Mouse (Mus musculus): ENCODE results near the gene Prkcd.

The Prkcd gene

DNA sequence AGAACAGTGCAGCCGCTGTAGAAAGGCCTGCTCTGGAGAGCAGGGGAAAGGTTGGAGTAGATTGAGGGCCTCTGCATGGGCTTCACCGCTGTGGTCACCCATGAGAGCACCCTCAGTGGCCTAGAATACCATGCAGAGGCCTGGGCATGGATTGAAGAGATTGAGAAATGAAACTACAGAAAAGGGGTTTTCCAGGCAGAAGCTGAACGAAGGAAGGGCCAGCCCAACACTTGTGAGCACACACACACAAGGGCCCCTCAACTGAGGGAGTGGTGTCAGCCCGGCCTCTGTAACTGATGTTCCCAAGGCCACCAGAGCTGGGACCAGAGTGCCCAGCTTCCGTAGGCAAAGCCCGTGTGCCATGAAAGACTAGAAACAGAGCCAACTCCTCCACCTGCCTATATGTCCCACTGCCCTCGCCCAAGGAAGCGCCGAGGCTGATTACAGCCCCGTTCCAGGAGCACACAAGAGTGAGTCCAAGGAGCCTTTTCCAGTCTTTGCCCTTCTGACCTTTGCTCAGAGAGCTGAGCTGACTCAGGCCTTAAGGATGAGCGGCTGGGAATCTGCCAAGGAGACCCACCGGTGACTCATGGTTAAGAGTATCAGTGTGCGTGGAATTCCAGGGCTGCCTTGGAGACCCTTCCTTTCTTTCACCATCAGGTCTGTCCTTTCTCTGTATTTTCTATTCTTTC lies 9.4 kb upstream of the Prkcd start:
- DNase-seq (ENCODE audit: low read depth, low spot score): no peak

DNA sequence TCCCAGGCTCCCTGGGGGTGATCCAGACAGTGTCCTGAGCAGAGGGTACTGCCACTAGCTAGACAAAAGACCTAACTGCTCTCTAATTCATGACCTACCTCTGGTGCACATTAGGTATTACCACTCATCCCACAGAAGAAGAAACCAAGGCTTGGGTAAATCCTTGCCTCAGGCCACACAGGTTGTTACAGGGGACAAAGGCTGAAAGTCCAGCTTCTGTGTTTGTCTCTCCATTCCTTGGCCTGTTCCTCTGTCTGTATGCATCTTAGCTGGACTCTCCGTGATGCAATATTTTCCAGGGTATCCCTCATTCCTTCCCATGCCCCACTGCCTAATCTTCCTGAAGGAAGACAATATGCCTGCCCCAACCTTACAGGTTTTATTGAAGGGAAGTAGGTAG lies 8.4 kb upstream of the Prkcd start:
- no peak for DNase-seq (ENCODE audit: low read depth, low spot score)

DNA sequence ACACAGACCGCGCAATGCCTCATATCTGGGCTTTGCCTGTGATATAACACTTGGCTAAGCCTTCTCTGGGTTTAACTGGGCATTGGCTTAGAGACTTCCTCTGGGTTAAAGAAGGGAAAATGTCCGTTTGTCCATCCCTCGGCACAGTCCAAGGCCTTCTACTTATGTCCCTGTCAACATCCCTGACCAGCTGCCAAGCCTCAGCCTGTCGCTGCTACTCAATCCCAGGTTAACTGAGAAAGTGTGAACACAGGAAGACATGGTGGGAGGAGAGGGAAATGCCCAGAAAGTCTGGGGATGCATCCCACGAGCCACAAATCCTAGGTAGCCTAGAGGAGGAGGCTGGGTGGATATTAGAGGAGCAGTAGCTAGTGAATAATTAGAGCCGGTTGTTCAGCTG lies 7.7 kb upstream of the Prkcd start:
- DNase-seq (ENCODE audit: low read depth, low spot score): no peak

DNA sequence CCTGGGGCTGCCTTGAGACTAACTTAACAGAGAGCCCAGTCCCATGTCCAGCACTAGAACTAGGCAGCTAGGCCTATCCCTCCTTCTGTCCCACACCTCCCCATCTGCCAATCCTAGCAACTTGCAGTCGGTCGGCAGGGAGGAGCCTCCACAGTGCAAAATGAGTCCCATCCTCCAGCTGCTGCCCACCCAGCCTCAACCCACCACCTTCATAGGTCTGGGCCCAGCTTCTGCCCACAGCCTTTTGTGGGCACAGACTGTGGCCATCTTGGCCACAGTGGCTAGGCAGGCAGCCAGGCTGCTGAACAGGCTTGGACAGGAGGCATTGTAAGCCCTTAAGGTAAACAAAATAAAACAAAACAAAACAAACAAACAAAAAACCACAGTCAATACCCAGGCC lies 5.8 kb upstream of the Prkcd start:
- no peak for DNase-seq (ENCODE audit: low read depth, low spot score)

- DNase-seq (ENCODE audit: low read depth, low spot score): no peak
Measured at GRCm38 (mm10) chr14:30630811-30631576, 5.0 kb upstream of the Prkcd start.

GRCm38 (mm10) chr14:30629839-30630238 lies 3.8 kb upstream of the Prkcd start:
- no peak for DNase-seq (ENCODE audit: low read depth, low spot score)

DNA sequence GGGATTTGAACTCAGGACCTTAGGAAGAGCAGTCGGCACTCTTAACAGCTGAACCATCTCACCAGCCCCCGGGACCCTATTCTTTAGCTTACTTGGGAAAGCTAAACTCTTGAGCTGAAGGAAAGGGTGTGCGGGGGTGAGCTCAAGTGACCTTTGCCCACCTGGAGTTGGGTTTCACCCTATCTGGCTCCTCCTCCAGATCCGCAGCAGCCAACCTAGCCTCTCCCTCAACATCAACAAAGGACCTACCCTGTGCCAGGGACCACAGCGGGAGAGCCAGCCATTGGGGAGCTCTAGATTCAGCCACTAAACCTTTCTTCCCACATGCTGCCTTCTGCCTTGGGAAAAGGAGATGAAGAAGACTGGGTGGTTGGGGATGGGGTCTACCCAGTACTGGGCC lies 2.2 kb upstream of the Prkcd start:
- DNase-seq (ENCODE audit: low read depth, low spot score): no peak

DNA sequence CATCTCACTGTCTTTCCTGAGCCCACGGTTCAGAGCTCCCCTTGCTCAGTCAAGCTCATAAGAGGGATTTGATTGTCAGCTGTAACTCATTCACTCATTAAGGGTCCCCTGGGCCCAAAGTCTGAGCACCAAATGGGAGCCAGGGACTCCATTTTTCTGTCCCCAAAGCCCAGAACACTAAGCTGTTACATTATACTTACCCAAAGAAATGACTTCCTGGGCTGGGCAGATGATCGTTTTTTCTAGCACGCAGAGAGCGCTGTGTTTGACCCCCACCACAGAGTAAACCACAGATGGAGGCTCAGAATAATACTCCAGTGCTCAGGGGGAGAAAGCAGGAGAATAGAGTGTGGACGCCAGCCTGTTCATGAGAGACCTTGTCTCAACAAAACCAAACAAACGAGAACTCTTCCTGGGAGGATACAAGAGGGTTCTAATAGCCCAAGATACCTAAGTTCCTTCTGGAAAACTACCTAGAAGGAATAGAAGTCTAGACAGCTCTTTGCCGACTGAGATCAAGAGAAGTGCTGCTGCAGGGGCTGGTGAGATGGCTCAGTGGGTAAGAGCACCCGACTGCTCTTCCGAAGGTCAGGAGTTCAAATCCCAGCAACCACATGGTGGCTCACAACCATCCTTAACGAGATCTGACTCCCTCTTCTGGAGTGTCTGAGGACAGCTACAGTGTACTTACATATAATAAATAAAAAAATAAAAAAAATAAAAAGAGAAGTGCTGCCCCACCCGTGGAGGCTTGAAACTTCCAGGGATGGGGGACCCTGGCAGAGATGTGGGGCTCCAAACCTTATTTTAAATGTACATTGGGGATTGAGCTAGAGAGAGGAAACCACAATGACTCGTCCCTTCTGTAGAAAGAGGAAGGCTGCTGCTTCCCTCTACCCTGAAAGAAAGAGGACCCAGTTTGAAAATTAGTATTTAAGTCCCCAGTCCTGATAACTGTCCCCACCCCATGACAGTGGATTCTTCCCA lies 1.0 kb upstream of the Prkcd start:
- no peak for DNase-seq (ENCODE audit: low read depth, low spot score)

DNA sequence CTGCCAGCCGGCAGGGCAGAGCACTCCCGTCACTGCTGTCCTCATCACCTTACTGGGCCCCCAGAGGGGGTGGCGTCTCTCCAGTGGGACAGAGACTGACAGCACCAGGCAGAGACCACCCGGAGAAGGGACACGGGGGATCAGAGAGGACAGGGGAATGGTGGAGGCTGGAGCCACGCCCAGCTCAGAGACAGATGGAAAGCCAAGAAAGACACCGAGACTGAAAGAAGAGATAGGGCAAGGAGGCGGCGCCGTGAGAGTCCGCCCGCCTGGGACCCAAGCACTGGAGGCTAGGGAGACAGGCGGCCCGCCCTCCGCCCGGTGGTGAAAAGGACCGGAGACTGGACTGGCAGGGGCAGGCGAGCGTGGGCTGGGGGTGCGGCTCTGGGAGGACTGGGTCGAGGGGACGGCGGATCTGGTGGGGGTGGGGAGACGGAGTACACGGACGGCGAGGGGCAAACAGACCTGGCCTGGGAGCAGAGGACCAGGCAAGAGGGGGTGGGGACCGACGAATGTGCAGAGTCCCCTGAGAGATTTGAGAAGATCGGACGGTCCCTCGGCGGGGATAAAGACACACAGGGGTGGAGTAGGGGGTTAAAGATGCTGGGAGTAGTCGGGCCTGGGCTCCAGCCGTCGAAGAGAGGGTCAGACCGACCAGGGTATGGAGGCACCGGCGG lies 741 bp downstream of the Prkcd start:
- DNase-seq (ENCODE audit: low read depth, low spot score): no peak

- no peak for DNase-seq (ENCODE audit: low read depth, low spot score)
Measured at GRCm38 (mm10) chr14:30624277-30624721, 1.7 kb downstream of the Prkcd start.

- DNase-seq (ENCODE audit: low read depth, low spot score): no peak
Measured at GRCm38 (mm10) chr14:30622556-30622955, 3.5 kb downstream of the Prkcd start.

GRCm38 (mm10) chr14:30622130-30622529 lies 3.9 kb downstream of the Prkcd start:
- no peak for DNase-seq (ENCODE audit: low read depth, low spot score)

- DNase-seq (ENCODE audit: low read depth, low spot score): no peak
Measured at GRCm38 (mm10) chr14:30619982-30620578, 5.9 kb downstream of the Prkcd start.

- no peak for DNase-seq (ENCODE audit: low read depth, low spot score)
Measured at GRCm38 (mm10) chr14:30618746-30619275, 7.2 kb downstream of the Prkcd start.

DNA sequence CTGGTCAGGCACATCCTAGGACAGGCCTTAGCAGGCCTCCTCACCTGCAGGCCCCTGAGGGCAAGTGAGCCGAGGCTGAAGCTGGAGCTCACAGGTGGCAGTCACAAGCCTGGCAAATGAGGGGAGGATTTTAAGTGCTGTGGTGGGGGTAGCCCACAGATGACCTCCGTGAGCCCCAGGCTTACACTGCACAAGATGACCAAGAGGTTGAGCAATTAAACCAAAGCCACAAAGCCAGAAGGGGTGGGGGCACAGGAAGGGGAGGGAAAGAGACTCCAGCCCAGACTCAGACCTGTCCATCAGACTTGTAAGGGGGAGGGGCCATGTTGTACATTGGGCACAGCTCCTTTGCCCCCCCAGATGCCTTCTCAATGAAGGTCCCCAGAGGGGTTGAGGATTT lies 9.3 kb downstream of the Prkcd start:
- DNase-seq (ENCODE audit: low read depth, low spot score): no peak

GRCm38 (mm10) chr14:30612962-30613715 lies 12.9 kb downstream of the Prkcd start:
- DNase-seq (ENCODE audit: low read depth, low spot score): no peak

- no peak for DNase-seq (ENCODE audit: low read depth, low spot score)
Measured at GRCm38 (mm10) chr14:30612523-30612922, 13.5 kb downstream of the Prkcd start.

DNA sequence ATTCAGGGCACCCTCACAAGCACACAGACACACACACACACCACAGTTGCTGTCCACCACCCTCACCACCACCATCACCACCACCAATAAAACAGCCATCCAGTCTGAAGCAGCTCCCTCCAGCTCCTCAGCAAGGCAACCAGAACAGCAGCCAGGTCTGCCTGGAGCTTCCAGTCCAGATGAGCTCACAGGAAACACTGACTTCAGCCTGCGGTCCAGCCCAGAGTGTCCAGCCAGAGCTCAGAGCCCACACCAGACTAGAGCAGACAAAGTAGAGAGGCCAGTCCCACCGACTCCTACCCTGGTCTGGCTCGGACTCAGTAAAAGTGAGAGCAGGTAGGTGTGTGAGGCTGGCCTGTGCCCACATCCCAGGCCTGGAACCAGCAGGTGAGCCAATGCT lies 15.1 kb downstream of the Prkcd start:
- DNase-seq (ENCODE audit: low read depth, low spot score): no peak

DNA sequence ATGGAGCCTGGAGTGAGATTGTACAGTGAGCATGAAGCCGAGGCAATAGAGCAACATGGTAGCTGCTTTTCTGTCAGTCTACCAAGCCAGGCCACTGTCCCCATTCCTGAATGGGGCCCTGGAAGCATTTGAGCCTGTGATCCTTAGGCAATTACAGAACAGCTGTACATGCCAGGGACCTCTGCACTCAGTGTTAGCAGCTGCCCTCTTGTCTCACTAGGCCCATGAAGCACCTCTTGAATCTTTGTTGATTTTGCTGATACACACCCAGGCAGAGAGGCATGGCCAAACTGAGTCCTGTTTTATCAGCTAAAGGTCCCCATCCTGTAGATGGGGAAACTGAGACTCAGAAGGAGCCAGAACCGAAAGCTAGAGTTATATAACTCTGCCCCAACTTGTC lies 15.7 kb downstream of the Prkcd start:
- DNase-seq (ENCODE audit: low read depth, low spot score): no peak

DNA sequence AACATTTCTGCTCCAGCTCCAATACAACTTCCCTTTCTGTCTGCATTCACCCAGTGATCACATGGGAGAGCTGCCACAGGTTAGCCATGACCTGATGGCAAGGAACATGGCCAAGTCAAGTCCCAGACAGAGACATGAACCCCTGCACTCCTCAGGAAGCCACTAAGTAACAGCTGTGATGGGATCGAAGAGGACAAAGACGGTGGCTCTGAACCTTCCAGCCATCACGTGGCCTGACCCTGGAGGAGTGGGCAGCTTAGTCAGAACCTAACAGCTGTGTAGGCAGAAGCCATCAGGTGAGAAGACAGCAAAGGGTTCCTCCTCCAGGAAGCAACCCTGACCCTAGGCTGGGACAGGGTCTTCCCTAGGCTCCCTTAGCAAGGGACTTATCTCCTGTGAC lies 16.5 kb downstream of the Prkcd start:
- DNase-seq (ENCODE audit: low read depth, low spot score): no peak
